Mouse (Mus musculus) right cerebral cortex, postnatal 25 days (tissue): ENCODE results near the gene Cdh4.
A peak's percentile ranks its signal among the peaks of the same experiment; 100 is the strongest.

Experiments
- DNase-seq: peaks from one replicate; pipeline ENCODE4 v3.0.0; 2022

Cdh4 gene

DNA sequence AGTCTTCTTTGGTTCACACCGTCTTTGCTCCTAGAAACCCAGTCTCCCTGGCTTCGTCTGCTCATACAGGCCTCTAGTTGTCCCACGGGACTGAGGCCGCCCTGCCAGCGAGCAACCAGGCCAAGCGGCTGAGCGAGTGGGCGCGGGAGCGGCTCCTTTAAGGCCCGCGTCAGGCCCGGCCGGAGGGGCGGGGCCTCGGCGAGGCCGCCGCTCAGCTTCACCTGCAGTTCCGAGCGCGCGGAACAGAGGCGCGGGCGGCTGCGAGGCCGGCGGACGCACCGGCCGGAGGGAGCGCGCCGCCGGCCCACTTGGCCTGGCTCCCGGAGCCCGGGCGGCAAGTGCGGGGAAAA, at the start of gene Cdh4:
Cdh4 (plus strand) TSS at position 241 of the 350 bp plus-strand sequence.
- peak; percentile 78 for DNase-seq

DNA sequence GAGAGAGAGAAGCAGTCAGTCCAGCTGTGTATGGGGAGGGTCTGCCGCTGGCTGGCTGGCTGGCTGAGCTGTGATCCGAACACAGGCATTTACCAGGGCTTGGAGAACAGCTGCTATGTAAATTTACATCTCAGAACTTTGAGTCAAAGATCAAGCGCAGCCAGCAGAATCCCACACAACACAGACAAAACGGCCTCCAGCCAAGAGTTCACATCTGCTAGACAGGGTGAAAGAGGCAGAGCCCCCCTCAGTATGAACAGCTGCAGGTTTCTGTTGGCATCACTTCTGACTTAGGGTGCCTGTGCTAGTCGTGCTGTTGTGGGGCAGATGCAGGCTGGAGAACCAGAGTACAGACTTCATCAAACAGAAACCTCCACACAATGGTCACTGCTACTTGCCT, 46.8 kb upstream of the Cdh4 start:
- DNase-seq: no peak

- no peak for DNase-seq
Observed at GRCm38 (mm10) chr2:179399645-179400249, 42.5 kb upstream of the Cdh4 start.

DNA sequence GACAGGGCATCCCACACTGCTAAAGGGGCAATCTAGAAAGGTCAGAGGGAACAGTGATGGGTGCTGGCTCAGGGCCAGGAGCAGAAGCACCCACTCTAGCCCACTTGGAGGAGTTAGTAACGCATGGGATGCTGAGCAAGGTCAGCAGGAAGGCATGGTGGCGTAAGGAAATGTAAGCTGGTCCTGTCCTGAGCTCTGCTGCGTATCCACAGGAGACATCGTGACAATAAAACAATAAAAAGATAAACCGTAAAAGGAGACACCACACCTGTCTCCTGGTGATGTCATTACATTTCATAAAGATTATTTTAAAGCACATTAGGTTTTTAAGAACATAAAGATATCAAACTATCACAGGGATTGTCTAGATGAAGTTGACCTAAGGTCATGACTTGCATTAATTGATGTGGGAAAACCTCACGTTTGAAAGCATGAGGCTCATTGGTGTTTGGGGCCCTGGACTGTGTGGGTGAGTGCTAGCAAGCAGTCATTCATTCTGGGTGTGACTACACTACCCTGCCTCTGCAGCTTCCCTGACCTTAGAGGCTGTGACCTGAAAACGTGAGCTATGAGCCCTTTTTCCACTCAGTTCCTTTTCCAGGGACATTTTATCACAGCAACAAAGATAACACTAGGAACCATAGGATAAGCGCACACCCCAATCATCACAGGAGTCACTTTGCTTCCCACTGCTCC, 31.2 kb upstream of the Cdh4 start:
- DNase-seq: no peak

DNA sequence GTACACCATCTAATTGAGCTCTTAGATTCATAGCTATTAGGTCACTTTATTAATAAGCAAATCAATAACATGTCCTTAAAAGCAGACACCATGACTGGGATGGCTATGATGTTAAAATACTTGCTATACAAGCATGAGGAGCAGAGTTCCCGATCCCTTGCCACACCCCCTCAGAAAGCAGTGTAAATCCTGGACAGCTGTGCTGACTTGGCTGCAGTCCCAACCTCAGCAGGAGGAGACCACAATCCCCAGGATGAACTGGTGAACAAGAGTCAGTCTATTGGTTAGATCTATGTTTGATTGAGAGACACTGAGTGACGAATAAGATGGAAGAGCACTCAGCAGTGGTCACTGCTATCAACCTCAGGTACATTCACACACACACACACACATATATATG, 29.3 kb upstream of the Cdh4 start:
- DNase-seq: no peak

DNA sequence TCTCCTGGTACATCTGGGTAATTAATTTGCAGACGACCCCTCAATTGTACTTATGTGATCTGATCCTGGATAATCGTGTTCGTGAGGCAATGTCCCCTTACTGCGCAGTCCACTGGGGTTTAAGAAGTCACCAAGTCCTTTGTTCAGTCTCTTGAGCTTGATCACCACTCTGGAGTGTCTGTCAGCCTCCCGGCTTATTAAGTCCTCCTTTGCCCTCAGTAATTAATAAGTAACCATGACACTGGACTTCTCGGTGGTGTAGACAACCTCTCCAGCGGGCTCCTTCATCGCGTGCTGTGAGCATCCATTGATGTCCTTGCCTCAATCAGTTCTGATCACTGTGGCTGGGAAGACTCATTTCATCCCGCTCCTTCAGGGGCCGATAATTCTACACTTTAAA, 28.0 kb upstream of the Cdh4 start:
- DNase-seq: no peak

- DNase-seq: no peak
Observed at GRCm38 (mm10) chr2:179414704-179415103, 27.5 kb upstream of the Cdh4 start.

DNA sequence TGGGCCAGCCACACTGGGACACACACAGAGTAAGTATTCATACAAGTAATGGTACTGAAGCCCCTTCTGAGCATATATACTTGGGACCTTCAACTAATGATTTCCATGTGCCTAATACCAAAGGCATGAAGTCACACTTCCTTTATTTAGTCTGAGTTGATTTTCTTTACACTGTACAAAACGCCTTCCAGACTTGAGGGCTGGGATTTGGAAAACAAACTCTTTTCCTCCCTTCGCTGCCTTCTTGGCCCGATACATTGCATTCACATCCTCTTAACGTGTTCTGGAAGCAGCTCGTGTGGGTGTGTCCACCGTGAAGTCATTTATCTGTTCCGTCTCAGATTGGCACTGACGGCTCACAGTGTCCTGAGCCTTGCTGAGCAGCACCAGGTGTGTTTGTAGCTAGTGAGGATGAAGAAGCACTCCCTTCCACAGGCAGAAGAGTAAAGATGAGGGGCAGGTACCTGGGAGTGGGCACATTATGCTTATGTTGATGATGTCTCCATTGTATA, 26.3 kb upstream of the Cdh4 start:
- DNase-seq: no peak

- DNase-seq: no peak
Observed at GRCm38 (mm10) chr2:179416587-179417227, 25.5 kb upstream of the Cdh4 start.

GRCm38 (mm10) chr2:179425602-179426001, 16.6 kb upstream of the Cdh4 start:
- DNase-seq: no peak

GRCm38 (mm10) chr2:179428889-179429288, 13.3 kb upstream of the Cdh4 start:
- no peak for DNase-seq

DNA sequence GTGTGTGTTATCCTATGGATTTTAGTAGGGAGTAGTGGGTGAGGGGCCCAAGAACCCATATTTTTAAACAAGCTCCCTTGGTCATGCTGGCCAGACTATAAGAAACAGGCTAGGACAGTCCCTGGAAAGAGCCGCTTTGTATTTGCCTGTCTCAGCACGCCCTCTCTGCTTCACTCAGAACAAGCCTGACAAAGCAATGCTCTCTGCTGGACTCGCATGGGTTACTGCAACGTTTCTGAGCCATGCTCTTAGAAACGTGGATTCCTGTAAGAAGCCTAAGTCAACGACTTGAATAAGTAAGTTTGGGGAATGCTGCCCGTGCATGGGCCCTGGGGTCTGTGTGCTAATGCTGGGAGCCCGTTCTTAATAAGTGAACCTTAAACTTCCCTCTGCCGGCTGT, 2.1 kb upstream of the Cdh4 start:
- DNase-seq: peak; percentile 21

DNA sequence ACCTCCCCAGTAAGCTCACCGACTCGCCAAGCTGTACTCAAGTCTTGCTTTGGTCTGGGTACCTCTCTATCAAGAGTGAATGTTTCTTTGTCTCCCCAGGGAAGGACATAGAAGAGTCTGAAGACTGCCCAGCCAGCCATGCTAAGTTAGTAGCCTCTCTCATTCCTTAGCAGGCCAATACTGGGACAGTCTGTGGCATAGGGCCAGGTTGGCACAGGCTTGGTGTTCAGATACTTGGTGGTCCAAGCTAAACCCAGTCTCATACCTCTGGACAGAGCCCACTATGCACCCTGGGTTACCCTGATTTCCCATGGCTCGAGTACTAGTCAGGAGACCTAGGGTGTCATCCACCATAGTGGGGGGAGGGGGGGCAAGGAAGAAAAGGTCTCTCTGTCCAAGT, 1.1 kb upstream of the Cdh4 start:
- DNase-seq: no peak

DNA sequence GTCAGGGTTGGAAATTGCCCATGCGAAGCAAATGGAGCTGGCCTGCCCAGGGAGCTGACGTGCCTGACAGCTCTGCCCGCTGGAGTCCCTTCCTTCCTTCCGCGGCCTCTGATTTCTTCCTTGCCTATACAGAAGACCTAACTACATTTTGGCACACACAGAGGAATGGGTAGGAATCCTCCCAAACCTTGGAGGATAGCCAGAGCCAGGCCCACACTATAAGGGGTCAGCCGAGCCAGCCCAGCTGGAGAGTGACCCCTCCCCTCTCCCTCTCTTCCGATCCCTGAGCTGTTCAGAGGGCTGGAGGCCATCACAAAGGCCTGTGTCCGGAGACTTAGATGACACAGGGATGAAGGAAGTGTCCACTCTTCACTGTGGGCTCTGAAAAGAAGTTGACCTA, 514 bp upstream of the Cdh4 start:
- DNase-seq: no peak

DNA sequence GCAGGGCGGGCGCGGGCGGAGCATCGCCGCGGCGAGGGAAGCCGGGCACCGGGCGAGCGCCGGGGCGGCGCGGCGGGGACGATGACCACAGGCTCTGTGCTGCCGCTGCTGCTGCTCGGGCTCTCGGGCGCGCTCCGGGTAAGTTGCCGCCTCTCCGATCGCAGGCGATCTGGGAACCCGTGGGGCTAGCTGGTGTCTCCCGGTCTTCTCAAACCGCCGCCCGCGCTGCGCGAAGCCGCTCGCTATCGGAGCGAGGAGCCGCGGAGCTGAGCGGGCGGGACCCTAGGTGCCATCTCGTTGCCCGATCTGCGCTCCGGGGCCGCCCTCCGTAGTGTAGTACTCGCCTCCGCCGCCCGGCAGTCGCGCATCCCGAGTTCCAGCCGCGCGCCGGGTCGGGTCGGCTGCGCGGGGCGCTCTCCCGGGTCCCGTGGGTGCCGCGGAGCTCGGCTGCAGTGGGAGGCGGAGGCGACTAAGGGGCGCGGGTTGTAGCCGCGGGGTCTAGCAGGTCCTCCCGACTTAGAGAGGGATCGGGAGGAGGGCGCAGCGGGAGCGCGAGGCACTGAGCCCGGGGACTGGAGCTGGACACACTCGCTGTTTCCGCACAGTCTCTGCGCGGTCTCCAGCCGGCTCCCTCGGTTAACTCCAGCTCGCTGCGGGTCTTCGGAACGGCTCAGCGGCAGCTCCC, 452 bp downstream of the Cdh4 start:
- peak; percentile 54 for DNase-seq

GRCm38 (mm10) chr2:179443226-179443815, 1.1 kb downstream of the Cdh4 start:
- DNase-seq: peak; percentile 76

DNA sequence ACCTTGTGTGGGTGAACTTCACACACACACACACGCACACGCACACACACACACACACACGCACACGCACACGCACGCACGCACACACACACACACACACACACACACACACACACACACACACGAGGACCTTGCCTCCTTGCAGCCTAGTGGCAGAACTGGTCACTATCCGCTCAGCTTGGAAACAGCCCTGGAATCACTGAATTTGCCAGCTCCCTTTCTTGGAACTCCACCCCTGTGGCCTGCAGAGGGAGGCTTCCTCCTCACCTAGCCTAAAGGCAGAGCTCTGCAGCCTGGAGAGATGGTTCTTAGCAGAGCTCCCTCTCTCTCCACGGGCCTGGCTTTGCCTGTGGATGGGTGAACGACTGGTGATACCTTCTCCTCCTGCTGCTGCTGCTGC, 1.7 kb downstream of the Cdh4 start:
- no peak for DNase-seq

GRCm38 (mm10) chr2:179448256-179448655, 6.0 kb downstream of the Cdh4 start:
- no peak for DNase-seq

- DNase-seq: no peak
Observed at GRCm38 (mm10) chr2:179449018-179449417, 6.8 kb downstream of the Cdh4 start.

DNA sequence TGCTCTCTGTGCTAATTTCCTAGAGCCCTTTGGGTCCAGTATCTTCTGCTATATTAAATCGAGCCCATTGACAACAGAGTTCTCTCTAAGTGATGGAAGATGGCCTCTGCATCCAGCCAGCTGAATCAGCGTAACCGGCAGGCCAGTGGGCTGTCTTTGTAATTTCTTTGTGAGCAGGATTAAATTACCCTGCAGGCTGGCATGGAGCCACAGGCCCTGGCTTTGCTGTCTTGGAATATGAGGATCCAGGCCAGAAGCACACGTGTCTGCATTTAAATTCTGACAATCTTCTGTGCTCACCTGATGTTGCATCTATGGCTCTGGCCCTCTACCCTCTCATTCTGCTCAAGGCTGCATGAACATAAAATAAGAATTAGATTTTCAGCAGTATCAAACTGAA, 17.0 kb downstream of the Cdh4 start:
- DNase-seq: no peak

DNA sequence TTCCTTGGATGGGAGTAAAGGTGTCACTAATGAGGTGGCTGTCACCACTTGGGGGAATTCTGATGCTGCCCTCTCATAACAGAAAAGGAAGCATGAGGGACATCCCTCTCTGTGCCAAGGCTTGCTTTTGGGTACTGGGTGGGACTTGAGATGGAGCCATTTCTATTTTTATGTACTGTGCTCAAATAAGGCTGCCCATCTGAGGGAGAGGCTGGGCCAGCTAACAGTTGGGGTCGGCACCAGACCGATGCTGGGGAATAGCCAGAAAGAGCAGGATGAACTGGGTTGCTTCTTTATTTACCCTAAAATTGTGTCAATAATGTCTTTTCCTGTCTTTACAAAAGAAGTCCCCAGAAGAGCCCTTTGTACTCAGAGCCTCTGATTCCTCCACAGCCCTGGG, 17.4 kb downstream of the Cdh4 start:
- no peak for DNase-seq

DNA sequence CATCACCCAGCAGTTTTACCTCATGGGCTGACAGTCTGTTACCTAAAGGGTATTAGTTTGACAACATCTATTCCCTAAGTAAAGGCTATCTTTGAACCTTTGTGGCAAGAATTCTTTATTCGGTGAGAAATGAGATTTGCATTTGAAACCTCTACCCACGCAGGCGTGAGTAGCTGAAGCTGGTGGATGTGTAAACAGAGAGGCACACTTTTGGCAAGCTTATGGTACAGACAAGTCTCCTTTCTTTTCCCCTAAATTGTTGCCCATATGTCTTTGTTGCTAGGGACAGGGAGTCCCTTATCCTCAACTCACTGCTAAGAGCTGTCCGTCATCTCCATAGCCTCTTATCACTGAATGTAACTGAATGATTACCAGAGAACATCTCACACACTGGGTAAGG, 21.3 kb downstream of the Cdh4 start:
- DNase-seq: no peak

- DNase-seq: no peak
Observed at GRCm38 (mm10) chr2:179467839-179468445, 25.7 kb downstream of the Cdh4 start.
